Comparison of ENCODE assay signal across 8 mouse cellular contexts in genomic region chr6:28135411-28136233, GRCm38 (mm10). TPM values are rescaled to one million over a fixed set of nuclear protein-coding genes. Genes with fewer than 3 reads are reported as not detected.
DNase-seq lines count a peak whose midpoint lies in the region; ATAC-seq and TF ChIP-seq lines count a peak whose summit lies in the region.

No protein-coding gene starts in this region.

- dilution Hi-C loops in CH12.LX (cut with MboI; ENCODE audit: extremely low pct_ligation_motif_present, extremely low pct_unique_long_range_greater_than_20kb, low sequenced_read_pairs) = no loop called here

- H3K4me2 ChIP-seq in CH12.LX (ENCODE audit: insufficient read depth, low read depth, poor library complexity, severe bottlenecking) = peak overlapping the region; percentile 97
- H3K4me2 ChIP-seq in forebrain, embryonic 11.5 days (ENCODE audit: low read depth, low read length, severe bottlenecking) = peak overlapping the region; percentile 96
- peak overlapping the region; percentile 97 for H3K4me2 ChIP-seq in heart, postnatal 0 days (ENCODE audit: low read depth, low read length)
- peak overlapping the region; percentile 77 for H3K4me2 ChIP-seq in liver, embryonic 16.5 days (ENCODE audit: low read depth, low read length)
- peak overlapping the region; percentile 99 for H3K4me2 ChIP-seq in neural tube, embryonic 13.5 days

- peaks cover 0 to 16% of the 10 kb centered on the region in 2 experiments; a peak in 2 of 4 replicates for H3K4me1 ChIP-seq in CH12.LX (ENCODE audit: control insufficient read depth in 1 of 2, insufficient read depth in 2 of 2)
- peaks cover 3% of the 10 kb centered on the region; the same call in 1 of the 2 replicates for H3K4me1 ChIP-seq in forebrain, embryonic 11.5 days (replicated peaks; ENCODE audit: control insufficient read depth, insufficient read depth, low read length)
- H3K4me1 ChIP-seq in heart, postnatal 0 days (ENCODE audit: control insufficient read depth, insufficient read depth) = peaks cover 9% of the 10 kb centered on the region
- H3K4me1 ChIP-seq in liver, embryonic 16.5 days (ENCODE audit: control insufficient read depth, low read depth, low read length) = peaks cover 8% of the 10 kb centered on the region
- H3K4me1 ChIP-seq in neural tube, embryonic 13.5 days (replicated peaks) = peaks cover 33% of the 10 kb centered on the region
- peaks cover 9% of the 10 kb centered on the region for H3K4me1 ChIP-seq in testis, adult 2 months (ENCODE audit: control insufficient read depth, insufficient read depth, low read length)

- peak; percentile 62; the same call in 1 of the 2 replicates for TF ChIP-seq POLR2A in CH12.LX (IDR thresholded peaks at IDR 0.05; ENCODE audit: low read depth, low read length)
- TF ChIP-seq POLR2A in testis, adult 2 months (IDR thresholded peaks at IDR 0.05; ENCODE audit: control insufficient read depth, low read depth, low read length) = no peak

- no peaks in the 10 kb centered on the region for H3K27me3 ChIP-seq in CH12.LX (replicated peaks)
- H3K27me3 ChIP-seq in forebrain, embryonic 11.5 days (ENCODE audit: control insufficient read depth, insufficient read depth, low read length) = peaks cover 17% of the 10 kb centered on the region
- peaks cover 55% of the 10 kb centered on the region for H3K27me3 ChIP-seq in heart, postnatal 0 days (ENCODE audit: control insufficient read depth, insufficient read depth, low read length)
- peaks cover 59% of the 10 kb centered on the region for H3K27me3 ChIP-seq in liver, embryonic 16.5 days (ENCODE audit: control insufficient read depth, insufficient read depth, low read depth, low read length)
- H3K27me3 ChIP-seq in neural tube, embryonic 13.5 days = peaks cover 41% of the 10 kb centered on the region
- no peaks in the 10 kb centered on the region; the same call in 1 of the 2 replicates for H3K27me3 ChIP-seq in testis, adult 2 months (ENCODE audit: control insufficient read depth, insufficient read depth, low read length)

- peak; percentile 86 for TF ChIP-seq RAD21 in CH12.LX (IDR thresholded peaks at IDR 0.05; ENCODE audit: low read depth, low read length)

- in situ Hi-C loops in CH12.LX (cut with MboI; ENCODE audit: low pct_ligation_motif_present, low pct_unique_long_range_greater_than_20kb, low sequenced_read_pairs) = no loop called here

- peak overlapping the region; percentile 52 to 63 (median 61) for H3K4me3 ChIP-seq in CH12.LX (replicated peaks in 1 of 3; ENCODE audit: low read depth in 2 of 3, low read length in 2 of 3, poor library complexity in 1 of 3)
- H3K4me3 ChIP-seq in forebrain, embryonic 11.5 days (ENCODE audit: low read depth, low read length) = peak overlapping the region; percentile 52
- H3K4me3 ChIP-seq in heart, postnatal 0 days (ENCODE audit: low read depth, low read length) = peak overlapping the region; percentile 58
- H3K4me3 ChIP-seq in liver, embryonic 16.5 days (ENCODE audit: low read depth, low read length) = peak overlapping the region; percentile 53
- peak overlapping the region; percentile 51 for H3K4me3 ChIP-seq in neural tube, embryonic 13.5 days
- peak overlapping the region; percentile 39 for H3K4me3 ChIP-seq in testis, adult 2 months (ENCODE audit: control insufficient read depth, low read depth, low read length)

- peak; percentile 92 for DNase-seq in CH12.LX (ENCODE audit: extremely low read depth)
- DNase-seq in c-Kit-positive CD71-negative TER-119-negative erythroid progenitor cells, embryonic 14.5 days (ENCODE audit: low read depth) = peak; percentile 63
- peak; percentile 95 for DNase-seq in forebrain, embryonic 11.5 days (ENCODE audit: low spot score)
- peak; percentile 58 for DNase-seq in heart, postnatal 0 days (ENCODE audit: low spot score)
- DNase-seq in kidney, postnatal 4 days = peak; percentile 87 to 91

- no peak for TF ChIP-seq EP300 in CH12.LX (IDR thresholded peaks at IDR 0.05; ENCODE audit: low read length)
- no peak for TF ChIP-seq EP300 in heart, postnatal 0 days (IDR thresholded peaks at IDR 0.05; ENCODE audit: low read depth)

- no peaks in the 10 kb centered on the region for H3K36me3 ChIP-seq in CH12.LX (replicated peaks in 1 of 2; ENCODE audit: control insufficient read depth in 1 of 2, insufficient read depth in 1 of 2, low read length in 1 of 2)
- no peaks in the 10 kb centered on the region for H3K36me3 ChIP-seq in forebrain, embryonic 11.5 days (ENCODE audit: control insufficient read depth, insufficient read depth, low read length)
- H3K36me3 ChIP-seq in heart, postnatal 0 days (replicated peaks; ENCODE audit: control insufficient read depth, insufficient read depth, low read length) = no peaks in the 10 kb centered on the region
- no peaks in the 10 kb centered on the region for H3K36me3 ChIP-seq in liver, embryonic 16.5 days (ENCODE audit: control insufficient read depth, insufficient read depth)
- no peaks in the 10 kb centered on the region for H3K36me3 ChIP-seq in neural tube, embryonic 13.5 days
- H3K36me3 ChIP-seq in testis, adult 2 months (ENCODE audit: control insufficient read depth, insufficient read depth, low read length) = no peaks in the 10 kb centered on the region

- no peaks in the 10 kb centered on the region for H3K79me2 ChIP-seq in CH12.LX (replicated peaks; ENCODE audit: control insufficient read depth, extremely low read depth, insufficient read depth, poor library complexity, severe bottlenecking)

- peak; percentile 24 to 82; a peak in 2 of 4 replicates for TF ChIP-seq CTCF in CH12.LX (conservative IDR thresholded peaks at IDR 0.05 in 1 of 2, IDR thresholded peaks at IDR 0.05 in 1 of 2; ENCODE audit: low read depth in 2 of 2, low read length in 2 of 2)
- peak; percentile 78 for TF ChIP-seq CTCF in heart, postnatal 0 days (IDR thresholded peaks at IDR 0.05; ENCODE audit: low read depth)
- peak; percentile 84 for TF ChIP-seq CTCF in testis, adult 2 months (IDR thresholded peaks at IDR 0.05; ENCODE audit: control insufficient read depth, insufficient read depth, insufficient replicate concordance, low read depth, low read length)

- H3K9me3 ChIP-seq in CH12.LX (replicated peaks; ENCODE audit: low read length) = no peaks in the 10 kb centered on the region
- no peaks in the 10 kb centered on the region for H3K9me3 ChIP-seq in forebrain, embryonic 11.5 days (ENCODE audit: control insufficient read depth, low read length)
- H3K9me3 ChIP-seq in heart, postnatal 0 days (replicated peaks; ENCODE audit: control insufficient read depth, low read length) = no peaks in the 10 kb centered on the region
- H3K9me3 ChIP-seq in liver, embryonic 16.5 days (replicated peaks; ENCODE audit: control insufficient read depth, low read length) = no peaks in the 10 kb centered on the region
- no peaks in the 10 kb centered on the region for H3K9me3 ChIP-seq in neural tube, embryonic 13.5 days

- ATAC-seq in forebrain, embryonic 11.5 days (replicated peaks; ENCODE audit: low FRiP score) = peak; percentile 90
- peak; percentile 84 for ATAC-seq in heart, postnatal 0 days (ENCODE audit: insufficient read depth, low read depth)
- ATAC-seq in liver, embryonic 16.5 days (ENCODE audit: low read depth) = peak; percentile 78
- ATAC-seq in neural tube, embryonic 13.5 days (ENCODE audit: low read depth) = peak; percentile 91

- H3K9ac ChIP-seq in CH12.LX (ENCODE audit: insufficient read depth, low read depth) = peak overlapping the region; percentile 64
- peak overlapping the region; percentile 55 for H3K9ac ChIP-seq in forebrain, embryonic 11.5 days (ENCODE audit: low read length)
- no peak overlapping the region for H3K9ac ChIP-seq in heart, postnatal 0 days (replicated peaks; ENCODE audit: low read depth, low read length)
- peak overlapping the region; percentile 12; the same call in 1 of the 2 replicates for H3K9ac ChIP-seq in liver, embryonic 16.5 days (ENCODE audit: low read depth, low read length)
- peak overlapping the region; percentile 68 for H3K9ac ChIP-seq in neural tube, embryonic 13.5 days

- H3K27ac ChIP-seq in CH12.LX (ENCODE audit: insufficient read depth, low read depth) = no peak overlapping the region
- H3K27ac ChIP-seq in forebrain, embryonic 11.5 days (ENCODE audit: low read depth, low read length) = no peak overlapping the region
- no peak overlapping the region for H3K27ac ChIP-seq in heart, postnatal 0 days (ENCODE audit: low read depth)
- H3K27ac ChIP-seq in liver, embryonic 16.5 days (ENCODE audit: low read length) = no peak overlapping the region
- 0 out of 2 replicates have a peak overlapping the region, but pooled peaks have one; percentile 23 for H3K27ac ChIP-seq in neural tube, embryonic 13.5 days (replicated peaks)
- no peak overlapping the region for H3K27ac ChIP-seq in testis, adult 2 months (ENCODE audit: control insufficient read depth, insufficient read depth, low read depth, low read length)

- under 1% methylated on average over 37 of the region's 37 CpGs for WGBS in forebrain, embryonic 11.5 days
- under 1% methylated on average over 37 of the region's 37 CpGs for WGBS in heart, postnatal 0 days
- under 1% methylated on average over 37 of the region's 37 CpGs for WGBS in liver, embryonic 16.5 days (ENCODE audit: insufficient replicate concordance)
- WGBS in neural tube, embryonic 13.5 days = under 1% methylated on average over 37 of the region's 37 CpGs

TF ChIP-seq in CH12.LX, 34 proteins besides CTCF, POLR2A, EP300 and RAD21 (continues in another document):
- TF ChIP-seq ETS1 (conservative IDR thresholded peaks at IDR 0.05; ENCODE audit: low read depth, low read length) (peak; percentile 18; the same call in 1 of the 2 replicates), MXI1 (IDR thresholded peaks at IDR 0.05; ENCODE audit: low read depth, low read length) (peak; percentile 66; the same call in 1 of the 2 replicates), KAT2A (IDR thresholded peaks at IDR 0.05; ENCODE audit: insufficient replicate concordance, low read length) (no peak), JUND (conservative IDR thresholded peaks at IDR 0.05; ENCODE audit: low read depth, low read length) (no peak), JUN (IDR thresholded peaks at IDR 0.05; ENCODE audit: insufficient read depth, low read depth, low read length) (no peak), IRF4 (IDR thresholded peaks at IDR 0.05; ENCODE audit: low read depth, low read length) (peak; percentile 9), SIN3A (IDR thresholded peaks at IDR 0.05; ENCODE audit: low read length) (peak; percentile 63; the same call in 1 of the 2 replicates)

RNA-seq across cellular contexts. Expression of gene Grm8, which starts 0.6 kb away (rescaled TPM):
- 0.08 and 0.25 TPM in 2 replicates for total RNA-seq in CH12.LX (2012; rRNA removed)
- 0.70 and 0.72 TPM in 2 replicates for total RNA-seq in CH12.LX (2014; rRNA removed)
- polyA plus RNA-seq in CH12.LX (2012; ENCODE audit: insufficient read length, low read depth) = 0.21 and 0.27 TPM in 2 replicates
- 1.4 and 1.9 TPM in 2 replicates for polyA plus RNA-seq in forebrain, embryonic 11.5 days (2014; fragmentation: Nextera tagmentation; extraction: Ambion mirVana)
- not detected in 2 replicates for total RNA-seq in heart, postnatal 0 days (2014; rRNA removed; ENCODE audit: low replicate concordance)
- polyA plus RNA-seq in heart, postnatal 0 days (2015; fragmentation: Nextera tagmentation; extraction: Ambion mirVana) = 0.08 TPM in 1 of 2 replicates, not detected in the other
- 0.02 TPM in 1 of 2 replicates, not detected in the other for polyA plus RNA-seq in liver, embryonic 16.5 days (2015; fragmentation: Nextera tagmentation; extraction: Ambion mirVana)
- 7.0 and 7.7 TPM in 2 replicates for polyA plus RNA-seq in neural tube, embryonic 13.5 days (2015; fragmentation: Nextera tagmentation; extraction: Ambion mirVana)
- polyA plus RNA-seq in testis, adult 2 months (2012; rRNA removed) = 0.06 and 0.17 TPM in 2 replicates
